Comparison of ENCODE assay signal across 9 mouse cellular contexts in genomic region chr4:139211975-139212831, GRCm38 (mm10). TPM values are rescaled to one million over a fixed set of nuclear protein-coding genes. Genes with fewer than 3 reads are reported as not detected.
DNase-seq lines count a peak whose midpoint lies in the region; ATAC-seq and TF ChIP-seq lines count a peak whose summit lies in the region.
"Had no signal": no experiment of that assay in that cellular context is flagged by ENCODE, and none has a peak within 500 bp of the region (broad histone marks: within the 10 kb centered on the region; RNA-seq: fewer than 3 reads in every experiment).

No protein-coding gene starts in this region.

- no peaks in the 10 kb centered on the region for H3K9me3 ChIP-seq in heart, embryonic 10.5 days
- H3K9me3 ChIP-seq in E14TG2a.4 (ENCODE audit: low read length): no peaks in the 10 kb centered on the region
- no peaks in the 10 kb centered on the region for H3K9me3 ChIP-seq in embryonic facial prominence, embryonic 15.5 days (replicated peaks)
- no peaks in the 10 kb centered on the region for H3K9me3 ChIP-seq in liver, embryonic 14.5 days (ENCODE audit: control insufficient read depth, low read length)
- H3K9me3 ChIP-seq: neural tube, embryonic 12.5 days had no signal

- no peak for DNase-seq in heart, embryonic 10.5 days (ENCODE audit: low spot score)
- DNase-seq in heart, postnatal 4 days: no peak
- no peak for DNase-seq in liver, embryonic 14.5 days (ENCODE audit: low read depth in 3 of 3, low spot score in 3 of 3)
- DNase-seq in cerebellum, postnatal 10 days: no peak
- DNase-seq in cerebellum, adult 9-11 months: no peak
- DNase-seq in thymus, postnatal 4 days: no peak

- H3K27me3 ChIP-seq in heart, embryonic 10.5 days (ENCODE audit: insufficient read depth, poor library complexity, severe bottlenecking): no peaks in the 10 kb centered on the region
- no peaks in the 10 kb centered on the region for H3K27me3 ChIP-seq in E14TG2a.4 (ENCODE audit: insufficient read depth, low read length)
- no peaks in the 10 kb centered on the region for H3K27me3 ChIP-seq in embryonic facial prominence, embryonic 15.5 days
- no peaks in the 10 kb centered on the region for H3K27me3 ChIP-seq in liver, embryonic 14.5 days (ENCODE audit: control insufficient read depth, insufficient read depth, low read length)
- H3K27me3 ChIP-seq: neural tube, embryonic 12.5 days had no signal

- H3K4me2 ChIP-seq in embryonic facial prominence, embryonic 15.5 days (replicated peaks): peak overlapping the region; percentile 34; the same call in 1 of the 2 replicates
- H3K4me2 ChIP-seq in liver, embryonic 14.5 days (ENCODE audit: low read depth): peak overlapping the region; percentile 54
- H3K4me2 ChIP-seq: neural tube, embryonic 12.5 days had no signal

- no peak for TF ChIP-seq EP300 in liver, embryonic 14.5 days (IDR thresholded peaks at IDR 0.05; ENCODE audit: low read depth)

- H3K4me1 ChIP-seq in heart, embryonic 10.5 days: peaks cover 83% of the 10 kb centered on the region
- peaks cover 97% of the 10 kb centered on the region for H3K4me1 ChIP-seq in E14TG2a.4 (replicated peaks; ENCODE audit: low read depth, low read length)
- H3K4me1 ChIP-seq in embryonic facial prominence, embryonic 15.5 days: peaks cover 96% of the 10 kb centered on the region
- H3K4me1 ChIP-seq in liver, embryonic 14.5 days (replicated peaks; ENCODE audit: control insufficient read depth in 2 of 2, insufficient read depth in 2 of 2, low read length in 1 of 2): peaks cover 23 to 42% of the 10 kb centered on the region in 2 experiments

- H3K27ac ChIP-seq in heart, embryonic 10.5 days: peak overlapping the region; percentile 22; the same call in 1 of the 2 replicates
- peak overlapping the region; percentile 80 for H3K27ac ChIP-seq in embryonic facial prominence, embryonic 15.5 days (replicated peaks)
- no peak overlapping the region for H3K27ac ChIP-seq in liver, embryonic 14.5 days
- H3K27ac ChIP-seq: neural tube, embryonic 12.5 days had no signal

- H3K9ac ChIP-seq in embryonic facial prominence, embryonic 15.5 days: no peak overlapping the region
- H3K9ac ChIP-seq in liver, embryonic 14.5 days (replicated peaks): peak overlapping the region; percentile 41; the same call in 1 of the 2 replicates
- H3K9ac ChIP-seq: neural tube, embryonic 12.5 days had no signal

- peak; percentile 36 for TF ChIP-seq CTCF in E14TG2a.4 (conservative IDR thresholded peaks at IDR 0.05; ENCODE audit: low read length)
- peak; percentile 49 for TF ChIP-seq CTCF in liver, embryonic 14.5 days (IDR thresholded peaks at IDR 0.05; ENCODE audit: low read depth)

- H3K4me3 ChIP-seq in heart, embryonic 10.5 days: no peak overlapping the region
- peak overlapping the region; percentile 43; the same call in 1 of the 2 replicates for H3K4me3 ChIP-seq in E14TG2a.4 (replicated peaks; ENCODE audit: low read length)
- no peak overlapping the region for H3K4me3 ChIP-seq in embryonic facial prominence, embryonic 15.5 days (replicated peaks)
- 0 out of 4 replicates have a peak overlapping the region, but pooled peaks of 1 of the 2 experiments have one; percentile 17 for H3K4me3 ChIP-seq in liver, embryonic 14.5 days (ENCODE audit: insufficient read depth in 1 of 2, low read depth in 2 of 2, low read length in 2 of 2)
- H3K4me3 ChIP-seq: neural tube, embryonic 12.5 days had no signal

- peaks cover 29% of the 10 kb centered on the region for H3K36me3 ChIP-seq in heart, embryonic 10.5 days
- H3K36me3 ChIP-seq in E14TG2a.4 (ENCODE audit: insufficient read depth, low read length): peaks cover 88% of the 10 kb centered on the region
- no peaks in the 10 kb centered on the region; the same call in 1 of the 2 replicates for H3K36me3 ChIP-seq in embryonic facial prominence, embryonic 15.5 days
- H3K36me3 ChIP-seq in liver, embryonic 14.5 days (replicated peaks; ENCODE audit: control insufficient read depth, insufficient read depth, low read depth): no peaks in the 10 kb centered on the region
- H3K36me3 ChIP-seq: neural tube, embryonic 12.5 days had no signal

- no peak for ATAC-seq in embryonic facial prominence, embryonic 15.5 days (ENCODE audit: insufficient number of reproducible peaks, low FRiP score, low TSS enrichment, low read depth)
- ATAC-seq in liver, embryonic 14.5 days (ENCODE audit: insufficient read depth): peak; percentile 72

- 65% methylated on average over 17 of the region's 17 CpGs for WGBS in heart, embryonic 10.5 days
- WGBS in embryonic facial prominence, embryonic 15.5 days: 50% methylated on average over 17 of the region's 17 CpGs
- 32% methylated on average over 17 of the region's 17 CpGs for WGBS in liver, embryonic 14.5 days (ENCODE audit: insufficient replicate concordance)

RNA-seq across cellular contexts. Expression of gene Capzb, which starts 19.5 kb away (rescaled TPM):
- 450 and 452 TPM in 2 replicates for polyA plus RNA-seq in heart, embryonic 10.5 days (2016; fragmentation: Nextera tagmentation; extraction: Ambion mirVana)
- 100 to 1,000 TPM; 423 to 429 TPM for total RNA-seq in heart, postnatal 4 days (2021)
- polyA plus RNA-seq in embryonic facial prominence, embryonic 15.5 days (2015; fragmentation: Nextera tagmentation; extraction: Ambion mirVana): 389 and 397 TPM in 2 replicates
- polyA plus RNA-seq in liver, embryonic 14.5 days (2012; rRNA removed): 55.4 and 63.0 TPM in 2 replicates
- 105 and 110 TPM in 2 replicates for polyA plus RNA-seq in liver, embryonic 14.5 days (2014; fragmentation: Nextera tagmentation; extraction: Ambion mirVana)
